Mouse (Mus musculus) cerebellum, postnatal 10 days (tissue): ENCODE data around the gene Wdr43.

ENCODE experiments used
- DNase-seq, 2 experiments: peaks; one replicate each; pipeline ENCODE4 v3.0.0; 2021; ENCODE audit warnings: mixed read lengths in 2 of 2

The Wdr43 gene

GRCm38 (mm10) chr17:71664172-71664571, 48.5 kb downstream of the Wdr43 start:
- DNase-seq = no peak

- no peak for DNase-seq
These were observed 49.5 kb downstream of the Wdr43 start for GRCm38 (mm10) chr17:71665201-71665600.

GRCm38 (mm10) chr17:71669511-71669910, 53.8 kb downstream of the Wdr43 start:
- no peak for DNase-seq

DNA sequence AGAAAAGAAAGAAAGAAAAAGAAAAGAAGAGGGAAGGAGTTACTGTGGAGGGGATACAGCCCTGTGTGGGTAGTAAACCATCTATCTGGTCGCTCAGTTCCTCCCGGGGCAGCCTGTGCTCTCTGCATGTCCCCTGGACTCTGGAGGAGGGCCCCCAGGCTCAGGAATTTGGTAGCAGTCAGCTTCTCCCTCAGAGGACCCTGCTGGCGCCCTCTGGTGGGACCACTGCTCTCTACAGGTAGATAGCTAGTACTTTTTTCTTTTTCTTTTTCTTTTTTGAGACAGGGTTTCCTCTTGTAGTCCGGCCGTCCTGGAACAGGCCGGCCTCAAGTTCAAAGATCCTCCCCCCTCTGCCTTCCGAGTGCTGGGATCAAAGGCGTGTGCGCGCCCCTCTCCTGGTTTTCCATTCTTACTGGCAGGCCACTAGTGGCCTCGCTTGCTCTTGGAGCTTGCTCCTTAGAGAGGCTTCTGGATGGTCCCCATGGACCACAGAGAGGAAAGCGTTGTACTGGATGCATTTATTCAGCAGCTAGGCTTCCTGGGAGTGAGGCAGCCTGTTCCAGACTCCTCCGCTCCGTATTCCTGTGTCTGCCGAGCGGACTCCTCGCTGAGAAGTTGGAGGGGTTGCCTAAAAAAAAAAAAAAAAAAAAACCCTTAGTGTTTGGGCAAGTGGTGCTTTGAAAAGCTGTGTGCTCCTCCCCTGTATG, 56.3 kb downstream of the Wdr43 start:
- DNase-seq = peak; percentile 76 to 79

DNA sequence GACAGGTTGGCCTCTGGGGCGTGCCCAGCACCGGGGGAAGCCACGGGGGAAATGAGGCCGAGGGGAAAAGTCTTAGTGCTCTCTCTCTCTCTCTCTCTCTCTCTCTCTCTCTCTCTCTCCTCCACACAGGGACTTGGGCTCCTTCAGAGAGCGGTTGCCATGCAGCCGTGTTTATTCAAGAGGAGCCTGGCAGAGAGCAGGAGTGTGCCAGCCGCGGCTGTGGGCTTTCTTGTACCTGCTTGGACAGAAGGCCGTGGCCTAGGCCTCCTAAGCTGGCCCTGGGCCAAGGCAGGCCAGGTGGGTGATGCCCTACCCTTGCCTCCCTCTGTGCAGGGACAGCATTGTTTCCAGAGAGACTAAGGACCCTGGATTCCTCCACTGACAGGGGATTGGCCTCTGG, 57.4 kb downstream of the Wdr43 start, which contains the start of gene Togaram2:
Gene Togaram2, plus strand, starts transcription at position 170 of the 400 bp plus-strand sequence.
- peak in 1 of 2 experiments; percentile 26 for DNase-seq

DNA sequence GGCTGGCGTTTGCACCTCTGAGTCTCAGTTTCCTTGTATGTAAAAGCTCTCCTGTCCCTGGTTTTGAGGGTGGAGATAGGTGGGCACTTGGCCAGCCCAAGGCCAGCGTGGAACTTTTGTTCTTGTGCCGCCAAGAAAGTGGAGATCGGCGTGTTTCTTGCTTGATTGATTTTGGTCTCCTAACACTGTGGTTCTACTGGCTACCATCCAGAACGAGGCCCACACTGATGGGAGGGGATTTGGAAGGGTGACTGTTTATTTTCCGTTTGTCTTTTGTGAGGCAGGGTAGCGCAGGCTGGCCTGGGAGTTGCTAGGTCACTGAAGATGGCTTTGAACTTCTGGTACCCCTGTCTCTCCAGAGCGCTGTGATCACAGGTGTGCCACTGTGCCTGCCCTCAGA, 58.2 kb downstream of the Wdr43 start:
- DNase-seq = peak; percentile 39 to 41

DNA sequence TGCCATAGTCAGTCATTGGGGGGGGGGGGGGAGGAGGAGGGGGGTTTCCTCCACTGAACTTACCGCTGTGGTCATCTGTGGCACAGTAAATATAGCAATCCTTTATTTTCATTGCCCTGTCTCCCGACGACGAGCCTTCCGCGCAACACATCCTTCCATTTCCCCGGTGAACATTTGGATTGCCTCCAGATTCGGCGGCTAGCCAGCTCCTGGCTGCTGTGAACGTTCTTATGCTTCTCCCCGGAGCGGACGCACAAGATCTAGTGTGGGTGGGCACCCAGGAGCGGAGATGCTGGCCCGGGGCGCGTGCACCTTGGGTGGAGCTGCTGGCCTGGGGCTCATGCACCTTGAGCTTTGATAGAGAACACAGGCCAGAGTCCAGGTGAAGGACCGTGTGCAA, 59.2 kb downstream of the Wdr43 start:
- peak; percentile 79 for DNase-seq

DNA sequence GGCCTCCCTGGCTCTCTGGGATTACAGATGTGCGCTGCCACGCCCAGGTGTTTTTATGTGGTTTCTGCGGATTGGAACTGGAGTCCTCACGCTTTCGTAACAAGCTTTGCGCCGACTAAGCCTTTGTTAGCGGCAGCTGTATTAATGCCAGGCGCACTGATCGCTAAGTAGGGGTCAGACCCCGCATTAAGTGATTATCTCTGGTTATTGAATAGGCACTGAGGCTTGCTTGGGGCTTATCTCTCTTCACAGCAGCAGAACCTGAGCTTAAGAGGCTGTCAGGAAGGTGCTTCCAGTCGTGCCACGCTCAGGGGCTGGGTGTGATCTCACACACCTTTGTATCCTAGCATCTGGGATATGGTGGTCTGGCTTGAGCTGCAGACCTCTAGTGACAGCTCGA, 66.0 kb downstream of the Wdr43 start:
- no peak for DNase-seq

- no peak for DNase-seq
These were observed 66.7 kb downstream of the Wdr43 start for GRCm38 (mm10) chr17:71682379-71682778.

DNA sequence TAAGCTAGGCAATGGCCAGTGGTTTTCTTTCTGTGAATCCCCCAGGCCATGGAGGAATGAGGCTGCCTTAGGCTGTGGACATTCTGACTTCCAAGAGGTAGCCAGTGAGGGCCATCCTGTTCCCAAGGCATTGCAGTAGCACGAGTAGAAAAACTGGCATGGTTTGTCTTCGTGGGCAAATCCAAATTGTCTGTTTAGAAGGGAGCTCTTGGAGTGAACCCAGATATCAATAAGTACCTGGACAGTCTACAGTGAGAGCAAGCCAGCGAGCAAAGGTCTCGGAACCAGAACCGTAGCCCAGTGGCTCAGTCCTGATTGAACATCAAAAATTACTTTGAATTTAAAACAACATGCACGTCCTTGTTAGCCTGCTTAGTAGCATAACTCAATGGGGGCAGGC, 67.6 kb downstream of the Wdr43 start:
- no peak for DNase-seq

DNA sequence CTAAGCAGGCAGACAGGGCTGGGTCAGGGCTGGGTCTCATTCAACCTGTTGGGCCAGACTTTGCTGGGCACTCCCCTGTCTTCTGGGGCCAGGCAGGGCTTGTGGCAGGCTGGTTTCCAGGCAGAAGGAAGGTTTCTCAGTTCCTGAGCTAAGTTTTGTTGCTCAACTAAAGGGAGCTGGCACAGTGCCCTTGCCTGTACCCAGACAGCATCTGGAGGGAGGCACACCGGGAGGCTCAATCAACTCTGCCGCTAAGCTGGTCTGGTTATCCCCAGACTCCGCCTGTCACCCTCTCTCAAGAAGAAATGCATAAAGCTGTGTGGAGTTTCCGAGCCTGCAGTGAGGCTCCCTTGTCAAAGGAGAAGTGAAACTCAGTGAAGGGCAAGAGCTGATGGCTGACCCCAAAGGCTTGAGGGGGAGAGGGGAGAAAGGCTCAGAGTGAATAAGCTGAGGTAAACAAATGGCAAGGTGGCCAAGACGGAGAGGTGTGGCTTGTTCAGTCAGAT, 68.5 kb downstream of the Wdr43 start:
- peak in 1 of 2 experiments; percentile 39 for DNase-seq

- no peak for DNase-seq
These were observed 71.7 kb downstream of the Wdr43 start for GRCm38 (mm10) chr17:71687436-71687835.

GRCm38 (mm10) chr17:71689903-71690302, 74.2 kb downstream of the Wdr43 start:
- no peak for DNase-seq

- DNase-seq = peak; percentile 54 to 59
These were observed 75.7 kb downstream of the Wdr43 start for GRCm38 (mm10) chr17:71691361-71691875.

DNA sequence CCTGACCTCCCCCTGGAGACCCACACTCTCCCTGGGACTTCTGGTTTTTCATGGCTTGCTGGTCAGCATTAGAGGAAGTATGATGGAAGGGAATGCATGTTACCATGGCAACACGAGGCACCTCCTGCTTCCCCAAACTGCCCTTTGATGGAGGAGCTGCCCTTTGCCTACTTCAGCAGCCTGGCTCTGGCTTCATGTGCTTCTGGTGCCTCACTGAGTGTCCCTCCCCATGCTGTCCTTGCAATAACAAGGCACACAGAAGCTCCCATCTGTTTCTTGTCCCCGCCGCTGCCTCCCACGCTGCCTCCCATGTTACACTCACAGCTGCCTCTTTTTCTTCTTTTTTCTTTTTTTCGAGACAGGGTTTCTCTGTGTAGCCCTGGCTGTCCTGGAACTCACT, 77.6 kb downstream of the Wdr43 start:
- DNase-seq = peak in 1 of 2 experiments; percentile 40

- peak; percentile 50 to 57 for DNase-seq
These were observed 78.1 kb downstream of the Wdr43 start for GRCm38 (mm10) chr17:71693780-71694179.

DNA sequence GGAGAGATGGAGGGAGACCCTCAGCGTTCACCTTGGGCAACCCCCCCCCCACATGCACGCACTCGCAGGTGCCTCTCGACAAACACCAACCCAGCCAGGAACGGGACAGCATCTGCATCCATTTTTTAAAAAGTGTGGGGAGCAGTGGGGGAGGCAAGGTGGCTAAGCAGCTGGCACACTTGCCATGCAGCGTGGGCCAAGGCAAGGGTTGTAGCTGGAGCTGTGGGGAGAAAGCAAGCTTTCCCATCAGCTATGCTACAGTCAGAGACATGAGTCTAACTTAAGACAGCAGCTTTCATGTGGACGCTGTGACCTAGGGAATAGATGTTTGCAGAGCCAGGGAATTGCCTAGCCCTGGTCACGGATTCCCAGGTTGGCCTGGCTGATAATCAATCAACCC, 79.5 kb downstream of the Wdr43 start:
- no peak for DNase-seq

- no peak for DNase-seq
These were observed 80.1 kb downstream of the Wdr43 start for GRCm38 (mm10) chr17:71695716-71696315.

DNA sequence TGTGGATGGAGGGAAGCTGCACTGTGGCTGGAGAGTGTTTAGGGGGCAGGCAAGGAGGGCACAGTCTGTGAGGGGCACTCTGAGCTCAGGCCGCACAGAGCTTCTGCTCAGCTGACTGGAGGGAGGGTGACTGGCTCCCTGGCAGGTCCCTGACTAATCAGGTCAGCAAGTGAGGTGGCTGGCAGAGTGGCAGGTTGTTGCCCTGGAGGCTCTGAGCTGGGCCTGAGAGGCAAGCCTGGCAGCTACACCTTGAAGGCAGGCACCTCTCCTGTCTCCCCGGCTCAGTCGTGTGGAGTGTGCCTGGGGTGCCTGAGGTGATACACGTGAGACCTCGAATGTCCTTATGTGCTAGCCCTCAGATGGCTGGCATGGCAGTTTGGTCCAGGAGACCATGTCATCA, 80.7 kb downstream of the Wdr43 start:
- DNase-seq = no peak

- peak; percentile 78 to 81 for DNase-seq
These were observed 82.4 kb downstream of the Wdr43 start for GRCm38 (mm10) chr17:71697896-71698618.

DNA sequence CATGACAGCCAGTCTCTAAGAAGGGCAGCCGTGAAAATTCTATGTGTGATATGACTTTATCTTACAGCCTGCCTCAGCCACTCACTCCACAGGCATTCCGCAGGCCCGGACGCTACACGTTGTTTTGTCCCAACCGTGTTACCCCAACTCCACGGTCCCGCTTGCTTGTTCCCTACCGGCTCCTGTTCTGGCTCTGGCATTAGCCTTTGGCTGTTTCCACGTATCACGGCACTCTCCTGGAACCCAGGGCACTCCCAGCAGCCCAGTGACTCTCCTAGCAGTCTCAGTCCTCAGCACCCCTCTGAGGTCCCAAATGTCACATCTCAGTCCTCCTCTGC, 82.9 kb downstream of the Wdr43 start:
- no peak for DNase-seq

DNA sequence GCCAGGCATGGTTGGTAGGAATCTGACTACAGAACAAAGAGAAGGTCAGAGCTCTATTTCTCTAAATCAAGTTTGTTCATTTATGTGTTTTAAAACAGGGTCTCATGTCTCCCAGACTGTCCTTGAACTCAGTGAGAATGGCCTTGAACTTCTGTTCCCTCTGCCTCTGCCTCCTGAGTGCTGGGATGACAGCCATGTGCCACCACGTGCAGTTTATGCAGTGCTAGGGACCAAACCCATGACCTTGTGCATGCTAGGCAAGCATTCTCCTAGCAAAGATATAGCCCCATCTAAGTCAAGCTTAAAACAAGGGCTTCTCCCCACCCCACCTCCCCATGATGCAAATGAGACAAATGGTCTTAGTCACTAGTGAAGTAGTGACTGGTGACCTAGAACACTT, 89.4 kb downstream of the Wdr43 start:
- no peak for DNase-seq
